Mouse (Mus musculus) lung, adult 18-20 months (tissue): Measurements from ENCODE around the gene Mthfsl.
"Not testable (repeated sequence)": the region's sequence is repeated elsewhere in the genome, so short reads cannot be mapped to it uniquely, and the experiment has no call there.

Source experiments
- DNase-seq, 2 experiments: peaks; one replicate each; pipeline ENCODE4 v3.0.0; 2022; ENCODE audit warnings: mixed read lengths in 2 of 2

Gene Mthfsl

GRCm38 (mm10) chr9:88689451-88689850 is 30.6 kb downstream of the Mthfsl start:
- DNase-seq: not testable (repeated sequence)

GRCm38 (mm10) chr9:88686719-88687118 is 33.4 kb downstream of the Mthfsl start:
- not testable (repeated sequence) for DNase-seq

- peak; percentile 20 to 26 for DNase-seq
Measured at GRCm38 (mm10) chr9:88658341-88658740, 61.8 kb downstream of the Mthfsl start.

- not testable (repeated sequence) for DNase-seq
Measured at GRCm38 (mm10) chr9:88650742-88651141, 69.4 kb downstream of the Mthfsl start.
